Mouse (Mus musculus): ENCODE measurements around the gene Fndc5. TPM values are rescaled to one million over a fixed set of nuclear protein-coding genes. Genes with fewer than 3 reads are reported as not detected.

Fndc5 gene
- polyA plus RNA-seq (2012; ENCODE audit: insufficient read depth, low replicate concordance): 0.80 TPM in 1 of 2 replicates, not detected in the other

GRCm38 (mm10) chr4:129136579-129137391, at the start of gene Fndc5:
Fndc5 (plus strand) TSS chr4:129136999.
- TF ChIP-seq FLI1 (IDR thresholded peaks at IDR 0.05; ENCODE audit: low read length): no peak
- no peak for TF ChIP-seq GATA1 (IDR thresholded peaks at IDR 0.05; ENCODE audit: borderline replicate concordance, low read length)
- Histone ChIP-seq H3K9me3 (no peaks in the 10 kb centered on the region), H3K27me3 (replicated peaks) (peaks cover 82% of the 10 kb centered on the region), H3K36me3 (replicated peaks; ENCODE audit: low read length) (no peaks in the 10 kb centered on the region), H3K4me1 (peaks cover 63% of the 10 kb centered on the region), H3K4me3 (replicated peaks) (peak within 1 kb of the TSS; percentile 85)

DNA sequence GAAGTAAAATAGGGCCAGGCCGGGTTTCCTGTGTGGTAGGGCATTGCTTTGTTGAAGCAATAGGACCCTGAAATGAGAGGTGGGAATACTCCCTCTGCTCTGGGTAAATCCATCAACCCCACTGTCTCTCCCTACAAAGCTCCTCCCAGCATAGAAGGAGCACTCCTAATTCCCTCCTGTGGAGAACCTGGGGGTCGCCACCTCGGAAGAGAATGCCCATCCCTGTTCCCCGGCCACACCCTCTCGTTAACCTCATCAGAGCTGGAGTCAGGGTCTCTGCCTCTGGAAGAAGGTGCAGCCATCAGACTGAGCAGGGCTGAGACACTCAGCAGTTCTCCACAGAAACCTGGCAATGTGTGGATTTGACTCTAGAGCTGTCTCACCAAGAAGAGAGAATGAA, 48.9 kb upstream of the Fndc5 start:
- TF ChIP-seq GATA1 (IDR thresholded peaks at IDR 0.05; ENCODE audit: borderline replicate concordance, low read length) (no peak), FLI1 (IDR thresholded peaks at IDR 0.05; ENCODE audit: low read length) (no peak)
- Histone ChIP-seq H3K27me3 (replicated peaks) (peaks cover 14% of the 10 kb centered on the region), H3K9me3 (no peaks in the 10 kb centered on the region), H3K4me1 (peaks cover 8% of the 10 kb centered on the region; the same call in 1 of the 2 replicates), H3K4me3 (replicated peaks) (no peak overlapping the region), H3K36me3 (replicated peaks; ENCODE audit: low read length) (peaks cover 43% of the 10 kb centered on the region)

DNA sequence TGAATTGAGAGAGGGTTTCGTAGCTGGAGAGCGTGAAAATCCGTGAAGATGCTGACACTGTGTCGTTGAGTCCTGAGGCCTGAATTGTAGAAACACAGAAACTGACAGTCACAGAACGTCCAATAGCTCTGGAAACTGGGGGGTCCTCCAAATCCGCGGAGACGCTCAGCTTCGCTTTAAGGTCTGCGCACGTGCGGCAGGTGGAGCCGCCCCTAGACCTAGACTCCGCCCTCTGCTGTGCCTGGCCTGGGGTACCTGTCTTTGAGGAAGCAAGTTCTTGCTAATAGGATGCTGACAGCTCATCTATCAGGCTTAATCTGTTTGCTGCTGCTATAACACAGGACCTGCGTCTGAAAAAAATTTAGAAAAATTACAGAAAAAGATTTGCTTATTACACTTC, 41.5 kb upstream of the Fndc5 start:
- no peaks in the 10 kb centered on the region for H3K4me1 ChIP-seq
- TF ChIP-seq FLI1 (IDR thresholded peaks at IDR 0.05; ENCODE audit: low read length): no peak
- TF ChIP-seq GATA1 (IDR thresholded peaks at IDR 0.05; ENCODE audit: borderline replicate concordance, low read length): no peak
- H3K4me3 ChIP-seq (replicated peaks): no peak overlapping the region
- no peaks in the 10 kb centered on the region for H3K36me3 ChIP-seq (replicated peaks; ENCODE audit: low read length)
- peaks cover 50% of the 10 kb centered on the region for H3K27me3 ChIP-seq (replicated peaks)
- peaks cover 8% of the 10 kb centered on the region for H3K9me3 ChIP-seq

GRCm38 (mm10) chr4:129097006-129097405, 39.8 kb upstream of the Fndc5 start:
- H3K36me3 ChIP-seq (replicated peaks; ENCODE audit: low read length): no peaks in the 10 kb centered on the region

GRCm38 (mm10) chr4:129102133-129102829, 34.5 kb upstream of the Fndc5 start:
- TF ChIP-seq GATA1 (IDR thresholded peaks at IDR 0.05; ENCODE audit: borderline replicate concordance, low read length) (no peak), FLI1 (IDR thresholded peaks at IDR 0.05; ENCODE audit: low read length) (no peak)
- no peaks in the 10 kb centered on the region for H3K36me3 ChIP-seq (replicated peaks; ENCODE audit: low read length)
- H3K4me1 ChIP-seq: peaks cover 9% of the 10 kb centered on the region
- H3K9me3 ChIP-seq: peaks cover 5% of the 10 kb centered on the region
- peaks cover 63% of the 10 kb centered on the region for H3K27me3 ChIP-seq (replicated peaks)
- no peak overlapping the region for H3K4me3 ChIP-seq (replicated peaks)

More at GRCm38 (mm10) chr4:129097006-129097405, 39.8 kb upstream of the Fndc5 start:
- Histone ChIP-seq H3K9me3 (peaks cover 8% of the 10 kb centered on the region), H3K4me1 (no peaks in the 10 kb centered on the region), H3K27me3 (replicated peaks) (peaks cover 54% of the 10 kb centered on the region), H3K4me3 (replicated peaks) (no peak overlapping the region)
- TF ChIP-seq GATA1 (IDR thresholded peaks at IDR 0.05; ENCODE audit: borderline replicate concordance, low read length): no peak
- TF ChIP-seq FLI1 (IDR thresholded peaks at IDR 0.05; ENCODE audit: low read length): no peak

GRCm38 (mm10) chr4:129105356-129105755, 31.4 kb upstream of the Fndc5 start, which contains the start of gene Tmem54:
Tmem54 (plus strand) TSS chr4:129105548.
- peaks cover 82% of the 10 kb centered on the region for H3K27me3 ChIP-seq (replicated peaks)

DNA sequence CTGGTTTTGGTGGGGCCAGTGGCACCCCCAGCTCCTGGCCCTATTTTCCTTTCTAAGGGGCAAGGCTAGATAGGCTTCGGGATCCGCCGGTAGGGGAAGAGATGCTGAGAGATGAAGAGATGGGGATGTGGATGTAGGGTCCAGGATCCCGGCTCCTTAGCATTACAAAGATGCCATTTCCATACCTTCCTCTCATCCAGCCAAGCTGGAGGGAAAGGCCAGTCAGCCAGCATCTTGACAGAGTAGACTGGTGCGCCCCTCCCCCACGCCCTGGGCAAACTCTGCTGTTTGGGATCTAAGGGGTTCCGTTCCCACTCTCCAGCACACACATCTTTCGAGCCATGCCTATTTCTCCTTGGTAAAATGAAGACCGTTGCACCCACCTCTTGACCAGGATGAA, 30.7 kb upstream of the Fndc5 start:
- no peaks in the 10 kb centered on the region for H3K36me3 ChIP-seq (replicated peaks; ENCODE audit: low read length)
- H3K4me3 ChIP-seq (replicated peaks): no peak overlapping the region
- H3K9me3 ChIP-seq: no peaks in the 10 kb centered on the region
- peaks cover 87% of the 10 kb centered on the region for H3K27me3 ChIP-seq (replicated peaks)
- peaks cover 13% of the 10 kb centered on the region for H3K4me1 ChIP-seq
- TF ChIP-seq GATA1 (IDR thresholded peaks at IDR 0.05; ENCODE audit: borderline replicate concordance, low read length) (no peak), FLI1 (IDR thresholded peaks at IDR 0.05; ENCODE audit: low read length) (no peak)

More at GRCm38 (mm10) chr4:129105356-129105755, 31.4 kb upstream of the Fndc5 start, which contains the start of gene Tmem54:
- Histone ChIP-seq H3K4me1 (peaks cover 13% of the 10 kb centered on the region), H3K36me3 (replicated peaks; ENCODE audit: low read length) (no peaks in the 10 kb centered on the region), H3K4me3 (replicated peaks) (peak within 1 kb of the TSS; percentile 87), H3K9me3 (no peaks in the 10 kb centered on the region)
- TF ChIP-seq GATA1 (IDR thresholded peaks at IDR 0.05; ENCODE audit: borderline replicate concordance, low read length): no peak
- TF ChIP-seq FLI1 (IDR thresholded peaks at IDR 0.05; ENCODE audit: low read length): no peak

DNA sequence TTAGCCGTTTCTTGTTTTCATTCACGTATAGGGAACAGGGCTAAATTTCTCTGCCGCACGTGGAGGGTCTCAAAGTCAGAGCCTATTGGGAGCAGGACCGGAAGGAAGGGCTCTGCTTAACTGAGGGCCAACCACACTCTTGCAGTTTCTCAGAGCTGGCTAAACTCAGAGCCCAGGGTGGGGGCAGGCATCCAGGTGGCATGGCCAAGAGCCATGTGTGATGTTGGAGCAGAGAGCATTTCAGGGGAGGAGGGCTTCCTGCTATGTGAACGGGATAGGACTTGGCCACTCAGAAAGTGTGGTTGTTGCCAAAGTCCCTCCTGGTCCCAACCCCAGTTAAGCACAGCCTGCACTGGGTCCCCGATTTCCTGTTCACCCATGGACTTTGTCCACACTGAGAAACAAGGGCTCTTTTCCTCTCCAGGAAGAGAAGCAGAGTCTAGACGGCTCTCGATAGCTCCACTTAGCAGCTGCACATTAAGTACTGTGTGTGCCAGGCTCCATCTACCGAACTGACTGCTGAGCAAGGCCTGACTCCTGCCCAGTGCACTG, 29.4 kb upstream of the Fndc5 start:
- Histone ChIP-seq H3K36me3 (replicated peaks; ENCODE audit: low read length) (no peaks in the 10 kb centered on the region), H3K4me1 (peaks cover 13% of the 10 kb centered on the region), H3K9me3 (no peaks in the 10 kb centered on the region), H3K27me3 (replicated peaks) (peaks cover 90% of the 10 kb centered on the region), H3K4me3 (replicated peaks) (no peak overlapping the region)
- TF ChIP-seq GATA1 (IDR thresholded peaks at IDR 0.05; ENCODE audit: borderline replicate concordance, low read length) (no peak), FLI1 (IDR thresholded peaks at IDR 0.05; ENCODE audit: low read length) (no peak)

DNA sequence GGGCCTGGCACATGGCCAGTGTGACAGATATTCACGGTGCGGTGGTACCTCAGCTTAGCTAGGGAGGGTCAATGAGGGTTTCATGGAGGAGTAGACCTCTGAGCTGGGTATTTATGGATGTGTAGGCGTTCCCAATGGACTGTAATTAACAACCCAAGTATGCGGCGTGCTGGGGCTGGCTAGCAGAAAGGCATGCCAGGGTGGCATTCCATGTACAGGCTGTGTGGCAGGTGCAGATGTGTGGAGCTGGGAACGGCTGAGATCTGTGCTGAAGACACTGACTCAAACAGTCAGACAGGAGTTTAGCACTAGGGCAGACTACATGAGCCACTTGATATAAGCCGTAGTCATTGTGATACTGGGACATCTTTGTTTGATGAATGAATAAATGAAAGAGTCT, 28.2 kb upstream of the Fndc5 start:
- Histone ChIP-seq H3K36me3 (replicated peaks; ENCODE audit: low read length) (no peaks in the 10 kb centered on the region), H3K9me3 (peaks cover 5% of the 10 kb centered on the region), H3K4me1 (peaks cover 21% of the 10 kb centered on the region), H3K4me3 (replicated peaks) (no peak overlapping the region), H3K27me3 (replicated peaks) (peaks cover 91% of the 10 kb centered on the region)
- TF ChIP-seq GATA1 (IDR thresholded peaks at IDR 0.05; ENCODE audit: borderline replicate concordance, low read length) (no peak), FLI1 (IDR thresholded peaks at IDR 0.05; ENCODE audit: low read length) (no peak)

Data from megakaryocyte, embryonic 14.5 days (primary cell).